ENCODE assay signal across 12 mouse cellular contexts in the genomic region with DNA sequence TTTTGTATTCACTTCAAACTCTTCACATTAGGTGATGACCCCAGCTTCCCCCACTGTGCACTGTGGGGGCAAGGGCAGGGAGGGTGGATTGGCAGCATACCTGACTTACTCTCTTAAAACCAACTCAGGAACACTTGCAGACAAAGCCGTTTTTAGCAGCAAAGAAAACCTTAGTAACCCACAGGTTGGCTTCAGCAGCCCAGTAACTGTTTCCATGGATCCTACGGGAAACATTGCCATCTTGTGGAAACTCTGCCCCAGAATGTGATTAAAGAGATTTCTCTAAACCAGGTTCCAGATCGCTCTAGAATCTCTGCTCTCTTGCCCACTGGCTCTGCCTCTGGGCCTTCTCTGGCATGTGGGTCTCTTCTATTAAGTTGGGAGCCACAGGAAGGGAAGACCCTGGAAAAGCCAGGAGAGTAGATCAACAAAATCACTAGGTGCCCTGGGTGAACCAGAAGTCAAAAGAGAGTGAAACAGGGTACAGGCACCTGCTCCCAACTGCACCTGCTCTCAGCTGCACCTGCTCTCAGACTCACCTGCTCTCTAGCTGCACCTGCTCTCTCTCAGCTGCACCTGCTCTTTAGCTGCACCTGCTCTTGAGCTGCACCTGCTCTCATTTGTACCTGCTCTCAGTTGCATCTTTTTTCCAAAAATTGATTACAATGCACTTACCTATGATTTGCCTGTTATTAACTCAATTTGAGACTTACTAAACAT. TPM values are rescaled to one million over a fixed set of nuclear protein-coding genes. Genes with fewer than 3 reads are reported as not detected.
DNase-seq lines count a peak whose midpoint lies in the region; ATAC-seq and TF ChIP-seq lines count a peak whose summit lies in the region.
"Had no signal": no experiment of that assay in that cellular context is flagged by ENCODE, and none has a peak within 500 bp of the region (broad histone marks: within the 10 kb centered on the region; RNA-seq: fewer than 3 reads in every experiment).

No protein-coding gene starts in this region.

- intact Hi-C loops in left cerebral cortex, postnatal 25 days (cut with DNase I): loop anchor here (5.0 to 10.0 kb wide), 2 partner anchors 102 to 399 kb away; partner anchors contain the start of genes Ak9 and Fig4
- intact Hi-C loops in left cerebral cortex, postnatal 36 days (cut with DNase I): loop anchor here (10.0 kb wide), 2 partner anchors 99 to 399 kb away; partner anchors contain the start of genes Ak9 and Fig4

- no peaks in the 10 kb centered on the region for H3K4me1 ChIP-seq in forebrain, postnatal 0 days (ENCODE audit: insufficient read depth)
- no peaks in the 10 kb centered on the region for H3K4me1 ChIP-seq in forebrain, embryonic 11.5 days (replicated peaks; ENCODE audit: control insufficient read depth, insufficient read depth, low read length)
- H3K4me1 ChIP-seq in forebrain, embryonic 16.5 days (replicated peaks; ENCODE audit: control insufficient read depth, insufficient read depth, low read length): no peaks in the 10 kb centered on the region
- H3K4me1 ChIP-seq: liver, embryonic 13.5 days; midbrain, embryonic 15.5 days had no signal

- no peak overlapping the region for H3K4me2 ChIP-seq in forebrain, postnatal 0 days (ENCODE audit: low read depth)
- no peak overlapping the region for H3K4me2 ChIP-seq in forebrain, embryonic 11.5 days (ENCODE audit: low read depth, low read length, severe bottlenecking)
- no peak overlapping the region for H3K4me2 ChIP-seq in forebrain, embryonic 16.5 days (ENCODE audit: low read length)
- H3K4me2 ChIP-seq: liver, embryonic 13.5 days; midbrain, embryonic 15.5 days had no signal

- WGBS in forebrain, postnatal 0 days: 37% methylated on average over 3 of the region's 3 CpGs
- WGBS in forebrain, embryonic 11.5 days: 54% methylated on average over 3 of the region's 3 CpGs
- 44% methylated on average over 3 of the region's 3 CpGs for WGBS in forebrain, embryonic 16.5 days

- no peak; the same call in 1 of the 2 replicates for ATAC-seq in forebrain, postnatal 0 days
- no peak for ATAC-seq in forebrain, embryonic 11.5 days (replicated peaks; ENCODE audit: low FRiP score)
- ATAC-seq in forebrain, embryonic 16.5 days: no peak
- ATAC-seq: midbrain, embryonic 15.5 days had no signal

- DNase-seq in forebrain, postnatal 0 days: peak; percentile 73
- no peak for DNase-seq in forebrain, embryonic 11.5 days (ENCODE audit: low spot score)
- peak; percentile 16 to 28 for DNase-seq in left cerebral cortex, postnatal 25 days (ENCODE audit: low spot score in 2 of 2)
- DNase-seq in left cerebral cortex, postnatal 36 days (ENCODE audit: low spot score in 2 of 2): no peak
- peak; percentile 62 for DNase-seq in NIH3T3 (ENCODE audit: low read depth)
- DNase-seq in lung, postnatal 14 days: peak; percentile 25
- DNase-seq in gastrocnemius, postnatal 4 days (ENCODE audit: low spot score in 2 of 2): no peak
- DNase-seq: adrenal gland, adult 2 months; heart, postnatal 4 days; liver, embryonic 13.5 days had no signal

- H3K9ac ChIP-seq in forebrain, postnatal 0 days: no peak overlapping the region
- H3K9ac ChIP-seq in forebrain, embryonic 11.5 days (ENCODE audit: low read length): no peak overlapping the region
- H3K9ac ChIP-seq in forebrain, embryonic 16.5 days (replicated peaks; ENCODE audit: low read depth, low read length): no peak overlapping the region
- H3K9ac ChIP-seq: liver, embryonic 13.5 days; midbrain, embryonic 15.5 days had no signal

- no peaks in the 10 kb centered on the region for H3K9me3 ChIP-seq in forebrain, postnatal 0 days (ENCODE audit: low read length)
- H3K9me3 ChIP-seq in forebrain, embryonic 11.5 days (ENCODE audit: control insufficient read depth, low read length): no peaks in the 10 kb centered on the region
- H3K9me3 ChIP-seq in forebrain, embryonic 16.5 days (ENCODE audit: control insufficient read depth, low read length): no peaks in the 10 kb centered on the region
- H3K9me3 ChIP-seq: liver, embryonic 13.5 days; midbrain, embryonic 15.5 days had no signal

- no peaks in the 10 kb centered on the region for H3K27me3 ChIP-seq in forebrain, postnatal 0 days (ENCODE audit: insufficient read depth, low read length)
- no peaks in the 10 kb centered on the region for H3K27me3 ChIP-seq in forebrain, embryonic 11.5 days (ENCODE audit: control insufficient read depth, insufficient read depth, low read length)
- no peaks in the 10 kb centered on the region for H3K27me3 ChIP-seq in forebrain, embryonic 16.5 days (replicated peaks; ENCODE audit: control insufficient read depth, insufficient read depth, low read length)
- H3K27me3 ChIP-seq: liver, embryonic 13.5 days; midbrain, embryonic 15.5 days had no signal

- H3K36me3 ChIP-seq in forebrain, postnatal 0 days (ENCODE audit: insufficient read depth): no peaks in the 10 kb centered on the region
- H3K36me3 ChIP-seq in forebrain, embryonic 11.5 days (ENCODE audit: control insufficient read depth, insufficient read depth, low read length): no peaks in the 10 kb centered on the region
- no peaks in the 10 kb centered on the region for H3K36me3 ChIP-seq in forebrain, embryonic 16.5 days (ENCODE audit: control insufficient read depth, insufficient read depth)
- H3K36me3 ChIP-seq: liver, embryonic 13.5 days; midbrain, embryonic 15.5 days had no signal

- TF ChIP-seq CTCF in forebrain, postnatal 0 days (IDR thresholded peaks at IDR 0.05; ENCODE audit: low read depth): peak; percentile 68

- H3K27ac ChIP-seq in forebrain, postnatal 0 days (ENCODE audit: low read depth, low read length): no peak overlapping the region
- no peak overlapping the region for H3K27ac ChIP-seq in forebrain, embryonic 11.5 days (ENCODE audit: low read depth, low read length)
- H3K27ac ChIP-seq in forebrain, embryonic 16.5 days (ENCODE audit: low read length): no peak overlapping the region
- H3K27ac ChIP-seq: liver, embryonic 13.5 days; midbrain, embryonic 15.5 days had no signal

- no peak overlapping the region for H3K4me3 ChIP-seq in forebrain, postnatal 0 days (ENCODE audit: low read depth, low read length)
- H3K4me3 ChIP-seq in forebrain, embryonic 11.5 days (ENCODE audit: low read depth, low read length): no peak overlapping the region
- H3K4me3 ChIP-seq in forebrain, embryonic 16.5 days (replicated peaks; ENCODE audit: low read length): no peak overlapping the region
- H3K4me3 ChIP-seq: liver, embryonic 13.5 days; midbrain, embryonic 15.5 days had no signal

RNA-seq across cellular contexts. Expression of gene Zbtb24, which starts 46.1 kb away (rescaled TPM):
- 20.7 and 29.9 TPM in 2 replicates for total RNA-seq in forebrain, postnatal 0 days (2014; rRNA removed)
- polyA plus RNA-seq in forebrain, postnatal 0 days (2015; fragmentation: Nextera tagmentation; extraction: Ambion mirVana): 13.2 and 15.5 TPM in 2 replicates
- polyA plus RNA-seq in forebrain, embryonic 11.5 days (2014; fragmentation: Nextera tagmentation; extraction: Ambion mirVana): 18.6 and 21.0 TPM in 2 replicates
- 10 to 100 TPM; 17.4 to 20.0 TPM for total RNA-seq in left cerebral cortex, postnatal 25 days (2021)
- 10 to 100 TPM; 16.3 to 22.7 TPM for total RNA-seq in left cerebral cortex, postnatal 36 days (2021)
- 10 to 100 TPM in 1 of 2 experiments, 1 to 10 TPM in 1; 8.8 to 11.3 TPM for total RNA-seq in gastrocnemius, postnatal 4 days (2021)
- 22.0 and 22.7 TPM in 2 replicates for polyA plus RNA-seq in forebrain, embryonic 16.5 days (2015; fragmentation: Nextera tagmentation; extraction: Ambion mirVana)

Comparison
In these comparisons a context has a peak if more than half of its experiments do, and no peak if none do; other contexts are left out.
1. DNase-seq: peak in forebrain, postnatal 0 days (single experiment), left cerebral cortex, postnatal 25 days (2 of 2), NIH3T3 (single experiment) and lung, postnatal 14 days (single experiment); none in forebrain, embryonic 11.5 days (single experiment), left cerebral cortex, postnatal 36 days (0 of 2) and gastrocnemius, postnatal 4 days (0 of 2).